Mouse (Mus musculus) testis, postnatal 14 days (tissue): Measurements from ENCODE around the gene Nisch.

Experiments used
- DNase-seq: peaks from one replicate; pipeline ENCODE4 v3.0.0; 2021; ENCODE audit warnings: low spot score

Nisch gene

GRCm38 (mm10) chr14:31161191-31161590 lies 55.6 kb downstream of the Nisch start:
- DNase-seq, result no peak

GRCm38 (mm10) chr14:31160196-31161150 lies 56.3 kb downstream of the Nisch start:
- DNase-seq, result no peak

GRCm38 (mm10) chr14:31145694-31146093 lies 71.1 kb downstream of the Nisch start:
- no peak for DNase-seq

GRCm38 (mm10) chr14:31141011-31141410 lies 75.7 kb downstream of the Nisch start:
- DNase-seq, result no peak

- DNase-seq, result no peak
These were observed 76.6 kb downstream of the Nisch start for GRCm38 (mm10) chr14:31140141-31140540.

- no peak for DNase-seq
These were observed 77.1 kb downstream of the Nisch start for GRCm38 (mm10) chr14:31139666-31140065.

- DNase-seq, result no peak
These were observed 77.8 kb downstream of the Nisch start for GRCm38 (mm10) chr14:31138897-31139429.

- DNase-seq, result no peak
These were observed 78.4 kb downstream of the Nisch start for GRCm38 (mm10) chr14:31138219-31138896.

GRCm38 (mm10) chr14:31137791-31138190 lies 79.0 kb downstream of the Nisch start:
- no peak for DNase-seq

GRCm38 (mm10) chr14:31137281-31137595 lies 79.5 kb downstream of the Nisch start:
- DNase-seq, result no peak

GRCm38 (mm10) chr14:31136411-31137280 lies 80.1 kb downstream of the Nisch start:
- no peak for DNase-seq

GRCm38 (mm10) chr14:31135495-31136410 lies 81.0 kb downstream of the Nisch start:
- no peak for DNase-seq

- no peak for DNase-seq
These were observed 82.4 kb downstream of the Nisch start for GRCm38 (mm10) chr14:31134015-31135000.

- DNase-seq, result peak; percentile 6
These were observed 83.6 kb downstream of the Nisch start for GRCm38 (mm10) chr14:31133023-31133665.

- DNase-seq, result peak; percentile 11
These were observed 84.2 kb downstream of the Nisch start for GRCm38 (mm10) chr14:31132491-31132975.

- peak; percentile 17 for DNase-seq
These were observed 84.7 kb downstream of the Nisch start for GRCm38 (mm10) chr14:31132031-31132430.

- DNase-seq, result no peak
These were observed 85.4 kb downstream of the Nisch start for GRCm38 (mm10) chr14:31131272-31131821.
